8 mouse cellular contexts compared by ENCODE assay signal in the genomic region with DNA sequence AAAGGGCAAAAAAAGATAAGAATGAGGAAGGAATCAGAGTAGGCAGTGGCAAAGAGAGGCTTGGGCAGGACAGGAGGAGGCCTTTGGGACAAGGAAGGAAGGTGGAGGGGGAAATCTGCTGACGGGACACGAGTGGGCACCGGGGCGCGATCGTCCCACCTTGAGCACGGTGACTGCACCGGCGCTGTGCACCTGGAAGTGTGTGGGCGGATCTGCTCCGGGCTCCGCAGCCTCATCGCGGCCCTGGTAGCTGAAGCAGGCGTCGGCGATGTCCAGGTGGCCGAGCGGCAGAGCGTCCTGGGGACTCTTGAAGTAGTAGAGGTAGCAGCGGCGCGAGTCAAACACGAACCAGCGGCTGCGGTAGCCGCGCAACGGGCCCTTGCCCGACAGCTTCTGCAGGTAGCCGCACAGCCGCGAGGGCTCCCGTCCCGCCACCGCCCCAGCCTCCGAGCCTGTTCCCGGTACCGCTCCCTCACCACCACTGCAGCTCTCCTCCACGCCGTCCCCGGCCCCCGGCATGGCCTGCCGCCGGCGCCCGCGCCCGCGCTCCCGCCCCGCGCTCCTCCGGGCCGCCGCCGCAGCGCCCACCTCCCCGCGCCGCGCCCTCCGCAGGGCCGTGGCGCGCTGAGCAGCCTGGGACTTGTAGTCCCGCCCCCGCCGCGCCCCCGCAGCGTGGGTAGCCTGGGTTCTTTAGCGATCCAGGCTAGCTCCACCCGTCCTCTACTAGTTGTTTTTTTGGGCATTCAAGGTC. TPM values are rescaled to one million over a fixed set of nuclear protein-coding genes. Genes with fewer than 3 reads are reported as not detected.
DNase-seq lines count a peak whose midpoint lies in the region; ATAC-seq and TF ChIP-seq lines count a peak whose summit lies in the region.

A gene (minus strand): TSS at position 612 of the 751 bp plus-strand sequence.

- peaks cover 15% of the 10 kb centered on the region for H3K4me1 ChIP-seq in hindbrain, embryonic 13.5 days (replicated peaks)

- no peak for DNase-seq in Patski (ENCODE audit: low read depth, low spot score)
- DNase-seq in cerebellum, postnatal 25 days: peak; percentile 83 to 90
- peak; percentile 69 to 72 for DNase-seq in frontal cortex, postnatal 36 days (ENCODE audit: low spot score in 2 of 2)
- DNase-seq in left cerebral cortex, adult 11 months (ENCODE audit: low spot score): peak; percentile 63
- DNase-seq in lung, postnatal 36 days: peak; percentile 80
- DNase-seq in retina, postnatal 1 day: peak; percentile 74
- peak; percentile 69 for DNase-seq in urinary bladder, adult 2 months (ENCODE audit: low spot score)

- no peaks in the 10 kb centered on the region for H3K9me3 ChIP-seq in hindbrain, embryonic 13.5 days

- CTCF ChIA-PET in Patski (lab: Charles Lee): interaction anchor here (1.5 kb wide), 1 partner anchor 65 kb away, joined by 3 read pairs; no protein-coding TSS in a partner anchor

- WGBS in hindbrain, embryonic 13.5 days: under 1% methylated on average over 73 of the region's 74 CpGs

- peak within 1 kb of the TSS; percentile 76 for H3K4me3 ChIP-seq in hindbrain, embryonic 13.5 days

- H3K9ac ChIP-seq in hindbrain, embryonic 13.5 days: peak within 1 kb of the TSS; percentile 88

- H3K36me3 ChIP-seq in hindbrain, embryonic 13.5 days: no peaks in the 10 kb centered on the region

- peak within 1 kb of the TSS; percentile 68 for H3K4me2 ChIP-seq in hindbrain, embryonic 13.5 days

- H3K27ac ChIP-seq in hindbrain, embryonic 13.5 days: peak within 1 kb of the TSS; percentile 63; the same call in 1 of the 2 replicates

- no peak for TF ChIP-seq CTCF in Patski (IDR thresholded peaks at IDR 0.05)

- ATAC-seq in Patski: peak; percentile 88
- ATAC-seq in hindbrain, embryonic 13.5 days (ENCODE audit: low FRiP score): peak; percentile 94

- in situ Hi-C loops in Patski (cut with MboI; ENCODE audit: low pct_unique_long_range_greater_than_20kb): no loop called here

- H3K27me3 ChIP-seq in Patski: no peaks in the 10 kb centered on the region
- peaks cover 14% of the 10 kb centered on the region; the same call in 1 of the 2 replicates for H3K27me3 ChIP-seq in hindbrain, embryonic 13.5 days

- POLR2A ChIA-PET in Patski (lab: Charles Lee): no interaction called here

RNA-seq across cellular contexts. Expression of the gene that starts here (rescaled TPM):
- 11.8 TPM for polyA plus RNA-seq in Patski (2021)
- polyA plus RNA-seq in hindbrain, embryonic 13.5 days (2015; fragmentation: Nextera tagmentation; extraction: Ambion mirVana): 5.9 and 6.5 TPM in 2 replicates
- 43.5 and 47.9 TPM in 2 replicates for polyA plus RNA-seq in urinary bladder, adult 2 months (2012; rRNA removed)
